Mouse (Mus musculus) embryonic fibroblast, embryonic 13.5 days (primary cell): ENCODE results near the gene Tceal9.

Experiments
- CTCF ChIP-seq: IDR thresholded peaks from 2 replicates; pipeline ENCODE4 v1.5.1; 2011; ENCODE audit warnings: mild to moderate bottlenecking, control low read depth, low read length, moderate library complexity, borderline replicate concordance; ENCODE audit not compliant: insufficient read depth
- POLR2A ChIP-seq: IDR thresholded peaks from 2 replicates; pipeline ENCODE4 v1.6.1; 2011; ENCODE audit warnings: low read depth, mild to moderate bottlenecking, control low read depth, low read length, moderate library complexity

- TF ChIP-seq CTCF: no peak
- no peak for TF ChIP-seq POLR2A
Measured at GRCm38 (mm10) chrX:136267720-136268119, 22.8 kb downstream of the Tceal9 start.
